Mouse (Mus musculus): ENCODE data around the gene Cbll1. TPM values are rescaled to one million over a fixed set of nuclear protein-coding genes. Genes with fewer than 3 reads are reported as not detected.
"Not testable (repeated sequence)": the region's sequence is repeated elsewhere in the genome, so short reads cannot be mapped to it uniquely, and the experiment has no call there.

Gene Cbll1
- polyA plus RNA-seq, 1 experiment from 2014 or later, result 15.9 TPM

GRCm38 (mm10) chr12:31461371-31461770 lies 38.0 kb downstream of the Cbll1 start:
- no peaks in the 10 kb centered on the region for H3K36me3 ChIP-seq
- H3K4me2 ChIP-seq (replicated peaks), result no peak overlapping the region
- no peak overlapping the region for H3K4me3 ChIP-seq
- ATAC-seq (ENCODE audit: low FRiP score), result no peak
- no peak overlapping the region for H3K27ac ChIP-seq
- H3K4me1 ChIP-seq, result no peaks in the 10 kb centered on the region
- no peaks in the 10 kb centered on the region for H3K9me3 ChIP-seq (replicated peaks)
- H3K27me3 ChIP-seq, result no peaks in the 10 kb centered on the region
- WGBS, result 95% methylated on average over 9 of the region's 9 CpGs
- no peak overlapping the region for H3K9ac ChIP-seq

GRCm38 (mm10) chr12:31460270-31460669 lies 39.1 kb downstream of the Cbll1 start:
- not testable (repeated sequence) for H3K27ac ChIP-seq; H3K4me1 ChIP-seq; H3K9me3 ChIP-seq (replicated peaks); H3K4me3 ChIP-seq; H3K27me3 ChIP-seq; H3K4me2 ChIP-seq (replicated peaks); ATAC-seq (ENCODE audit: low FRiP score); H3K36me3 ChIP-seq; H3K9ac ChIP-seq
- 41% methylated on average over 3 of the region's 3 CpGs for whole genome bisulfite sequencing

- no peaks in the 10 kb centered on the region for H3K27me3 ChIP-seq
- WGBS, result 82% methylated on average over 4 of the region's 4 CpGs
- H3K36me3 ChIP-seq, result no peaks in the 10 kb centered on the region
- no peaks in the 10 kb centered on the region for H3K9me3 ChIP-seq (replicated peaks)
- no peaks in the 10 kb centered on the region for H3K4me1 ChIP-seq
- H3K4me3 ChIP-seq, result no peak overlapping the region
- no peak overlapping the region for H3K27ac ChIP-seq
- no peak overlapping the region for H3K9ac ChIP-seq
- no peak for ATAC-seq (ENCODE audit: low FRiP score)
- H3K4me2 ChIP-seq (replicated peaks), result no peak overlapping the region
Measured at GRCm38 (mm10) chr12:31458474-31458873, 40.9 kb downstream of the Cbll1 start.

- whole genome bisulfite sequencing, result 91% methylated on average over 9 of the region's 9 CpGs
- H3K27ac ChIP-seq, result no peak overlapping the region
- no peak for ATAC-seq (ENCODE audit: low FRiP score)
Measured at GRCm38 (mm10) chr12:31456271-31456670, 43.1 kb downstream of the Cbll1 start.

GRCm38 (mm10) chr12:31449341-31449740 lies 50.1 kb downstream of the Cbll1 start:
- ATAC-seq (ENCODE audit: low FRiP score), result no peak
- 88% methylated on average over 3 of the region's 3 CpGs for WGBS
- H3K4me2 ChIP-seq (replicated peaks), result no peak overlapping the region
- H3K4me3 ChIP-seq, result no peak overlapping the region
- no peaks in the 10 kb centered on the region for H3K9me3 ChIP-seq (replicated peaks)
- H3K27ac ChIP-seq, result no peak overlapping the region
- peaks cover under 1% of the 10 kb centered on the region; the same call in 1 of the 2 replicates for H3K4me1 ChIP-seq
- H3K9ac ChIP-seq, result no peak overlapping the region
- no peaks in the 10 kb centered on the region for H3K36me3 ChIP-seq
- H3K27me3 ChIP-seq, result no peaks in the 10 kb centered on the region

More at GRCm38 (mm10) chr12:31456271-31456670, 43.1 kb downstream of the Cbll1 start:
- no peaks in the 10 kb centered on the region for H3K27me3 ChIP-seq
- no peak overlapping the region for H3K4me3 ChIP-seq
- no peaks in the 10 kb centered on the region for H3K4me1 ChIP-seq
- no peaks in the 10 kb centered on the region for H3K36me3 ChIP-seq
- H3K9ac ChIP-seq, result no peak overlapping the region
- no peaks in the 10 kb centered on the region for H3K9me3 ChIP-seq (replicated peaks)
- no peak overlapping the region for H3K4me2 ChIP-seq (replicated peaks)

- Histone ChIP-seq H3K4me2 (replicated peaks) (peak overlapping the region; percentile 50; the same call in 1 of the 2 replicates), H3K9me3 (replicated peaks) (no peaks in the 10 kb centered on the region), H3K27me3 (no peaks in the 10 kb centered on the region), H3K27ac (no peak overlapping the region), H3K36me3 (no peaks in the 10 kb centered on the region), H3K4me3 (no peak overlapping the region), H3K4me1 (peaks cover 3% of the 10 kb centered on the region; the same call in 1 of the 2 replicates), H3K9ac (no peak overlapping the region)
- no peak for ATAC-seq (ENCODE audit: low FRiP score)
- WGBS, result 72% methylated on average over 6 of the region's 6 CpGs
Measured at GRCm38 (mm10) chr12:31444827-31445226, 54.6 kb downstream of the Cbll1 start.

- Histone ChIP-seq H3K27ac (no peak overlapping the region), H3K36me3 (no peaks in the 10 kb centered on the region), H3K9me3 (replicated peaks) (no peaks in the 10 kb centered on the region), H3K9ac (no peak overlapping the region), H3K4me1 (peaks cover 3% of the 10 kb centered on the region; the same call in 1 of the 2 replicates), H3K4me2 (replicated peaks) (peak overlapping the region; percentile 50), H3K4me3 (peak overlapping the region; percentile 18), H3K27me3 (no peaks in the 10 kb centered on the region)
- 3% methylated on average over 11 of the region's 11 CpGs for WGBS
- ATAC-seq (ENCODE audit: low FRiP score), result peak; percentile 77; the same call in 1 of the 2 replicates
Measured at GRCm38 (mm10) chr12:31444131-31444546, 55.3 kb downstream of the Cbll1 start.

GRCm38 (mm10) chr12:31439612-31440011 lies 59.8 kb downstream of the Cbll1 start:
- no peaks in the 10 kb centered on the region for H3K27me3 ChIP-seq
- no peaks in the 10 kb centered on the region for H3K9me3 ChIP-seq (replicated peaks)
- no peak overlapping the region for H3K9ac ChIP-seq
- H3K4me3 ChIP-seq, result no peak overlapping the region
- WGBS, result 76% methylated on average over 2 of the region's 2 CpGs
- H3K4me2 ChIP-seq (replicated peaks), result no peak overlapping the region
- H3K36me3 ChIP-seq, result no peaks in the 10 kb centered on the region
- H3K27ac ChIP-seq, result no peak overlapping the region
- peaks cover 3% of the 10 kb centered on the region; the same call in 1 of the 2 replicates for H3K4me1 ChIP-seq
- ATAC-seq (ENCODE audit: low FRiP score), result no peak

- no peak overlapping the region for H3K27ac ChIP-seq
- no peaks in the 10 kb centered on the region for H3K36me3 ChIP-seq
- H3K4me1 ChIP-seq, result no peaks in the 10 kb centered on the region
- H3K27me3 ChIP-seq, result no peaks in the 10 kb centered on the region
- no peaks in the 10 kb centered on the region for H3K9me3 ChIP-seq (replicated peaks)
- H3K4me2 ChIP-seq (replicated peaks), result no peak overlapping the region
- WGBS, result 80% methylated on average over 6 of the region's 6 CpGs
- no peak overlapping the region for H3K4me3 ChIP-seq
- no peak overlapping the region for H3K9ac ChIP-seq
- ATAC-seq (ENCODE audit: low FRiP score), result no peak
Measured at GRCm38 (mm10) chr12:31437791-31438190, 61.6 kb downstream of the Cbll1 start.

Other genes with a start within 250 kb of the Cbll1 start
- gene Lamb1, start 234.4 kb downstream of the Cbll1 start, polyA plus RNA-seq (2016; fragmentation: Nextera tagmentation; extraction: Ambion mirVana), result 33.7 and 41.5 TPM in 2 replicates
- 139 and 153 TPM in 2 replicates for gene Dld, start 148.2 kb downstream of the Cbll1 start, polyA plus RNA-seq (2016; fragmentation: Nextera tagmentation; extraction: Ambion mirVana)
- not detected in 2 replicates for gene Slc26a3, start 108.7 kb downstream of the Cbll1 start, polyA plus RNA-seq (2016; fragmentation: Nextera tagmentation; extraction: Ambion mirVana)
- gene Slc26a4, start 60.4 kb upstream of the Cbll1 start, polyA plus RNA-seq (2016; fragmentation: Nextera tagmentation; extraction: Ambion mirVana), result 0.25 and 0.44 TPM in 2 replicates
- gene Bcap29, start 135.0 kb upstream of the Cbll1 start, polyA plus RNA-seq (2016; fragmentation: Nextera tagmentation; extraction: Ambion mirVana), result 29.7 and 34.4 TPM in 2 replicates
- 7.2 and 9.1 TPM in 2 replicates for gene Dus4l, start 155.2 kb upstream of the Cbll1 start, polyA plus RNA-seq (2016; fragmentation: Nextera tagmentation; extraction: Ambion mirVana)
- gene Cog5, start 155.3 kb upstream of the Cbll1 start, polyA plus RNA-seq (2016; fragmentation: Nextera tagmentation; extraction: Ambion mirVana), result 38.1 and 39.7 TPM in 2 replicates
- gene Gpr22, start 214.3 kb upstream of the Cbll1 start, polyA plus RNA-seq (2016; fragmentation: Nextera tagmentation; extraction: Ambion mirVana), result 10.7 and 11.0 TPM in 2 replicates

All from hindbrain, embryonic 12.5 days (tissue).